ENCODE assay signal across 10 mouse cellular contexts in the genomic region with DNA sequence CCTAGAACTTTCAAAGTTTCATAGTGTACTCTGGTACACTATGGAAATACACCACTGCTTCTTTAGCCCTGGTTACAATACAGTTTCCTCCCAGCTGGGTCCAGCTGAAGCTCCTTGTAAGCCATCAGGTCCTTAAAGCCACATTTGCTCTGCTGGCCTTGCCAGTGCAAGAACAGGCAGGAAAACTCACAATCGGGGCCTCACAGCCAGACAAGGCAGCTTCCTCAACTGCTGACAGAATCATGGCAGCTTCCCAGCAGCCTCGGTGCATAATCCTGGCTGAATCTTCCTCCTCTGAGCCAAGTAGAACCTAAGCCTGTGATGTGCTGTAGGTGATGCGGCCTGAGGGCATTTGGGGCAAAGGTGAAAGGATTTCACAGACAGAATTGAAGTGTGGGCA.
A peak's percentile ranks its signal among the peaks of the same experiment; 100 is the strongest.
DNase-seq lines count a peak whose midpoint lies in the region.
"Had no signal": no experiment of that assay in that cellular context is flagged by ENCODE, and none has a peak within 500 bp of the region (broad histone marks: within the 10 kb centered on the region; RNA-seq: fewer than 3 reads in every experiment).

No protein-coding gene starts in this region.

- intact Hi-C loops in heart, postnatal 10 days (cut with DNase I): no loop called here

- DNase-seq in kidney, postnatal 14 days: peak; percentile 47
- no peak for DNase-seq in kidney, adult 8-10 months
- peak; percentile 71 for DNase-seq in gonadal fat pad, adult 2 months (ENCODE audit: low read depth)
- peak; percentile 78 for DNase-seq in heart, postnatal 10 days
- peak; percentile 82 for DNase-seq in lung, postnatal 10 days
- DNase-seq in Muller cell, postnatal 12 days (ENCODE audit: inconsistent ontology term): no peak
- no peak for DNase-seq in ovary, postnatal 10 days (ENCODE audit: low spot score)
- DNase-seq: embryo, embryonic 11 days; gastrocnemius, postnatal 14 days; liver, postnatal 0 days had no signal

Comparison
In these comparisons a context has a peak if more than half of its experiments do, and no peak if none do; other contexts are left out.
1. DNase-seq: peak in kidney, postnatal 14 days (single experiment), gonadal fat pad, adult 2 months (single experiment), heart, postnatal 10 days (2 of 2) and lung, postnatal 10 days (single experiment); none in kidney, adult 8-10 months (0 of 2), Muller cell, postnatal 12 days (single experiment) and ovary, postnatal 10 days (single experiment).